Mouse (Mus musculus): Measurements from ENCODE around the gene Olfr120. TPM values are rescaled to one million over a fixed set of nuclear protein-coding genes. Genes with fewer than 3 reads are reported as not detected.
"Not testable (repeated sequence)": the region's sequence is repeated elsewhere in the genome, so short reads cannot be mapped to it uniquely, and the experiment has no call there.

The Olfr120 gene
- not detected in 2 replicates for total RNA-seq (2017)

DNA sequence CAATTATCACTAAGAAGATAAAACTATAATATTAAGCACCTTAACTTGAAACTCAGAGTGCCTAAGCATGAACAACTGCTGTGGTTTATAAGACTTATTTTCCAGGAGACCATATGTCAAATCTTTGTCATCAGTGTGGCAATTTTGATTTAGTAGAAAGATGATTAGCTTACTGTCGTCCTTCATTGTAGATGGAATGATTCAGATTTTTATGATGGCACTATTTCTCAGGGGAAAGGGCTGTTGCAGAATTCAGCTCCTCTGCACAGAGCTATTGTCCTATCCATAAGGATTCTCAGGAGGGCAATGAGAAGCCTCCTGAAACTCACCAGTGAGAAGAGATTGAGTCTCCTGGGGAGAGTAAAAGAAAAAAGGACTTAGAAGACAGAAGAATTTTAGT lies at the start of gene Olfr120:
Gene Olfr120 (plus strand): TSS at position 301 of the 400 bp plus-strand sequence.
- ATAC-seq (ENCODE audit: extremely low read depth, insufficient number of reproducible peaks, low FRiP score, poor library complexity, severe bottlenecking) = no peak

DNA sequence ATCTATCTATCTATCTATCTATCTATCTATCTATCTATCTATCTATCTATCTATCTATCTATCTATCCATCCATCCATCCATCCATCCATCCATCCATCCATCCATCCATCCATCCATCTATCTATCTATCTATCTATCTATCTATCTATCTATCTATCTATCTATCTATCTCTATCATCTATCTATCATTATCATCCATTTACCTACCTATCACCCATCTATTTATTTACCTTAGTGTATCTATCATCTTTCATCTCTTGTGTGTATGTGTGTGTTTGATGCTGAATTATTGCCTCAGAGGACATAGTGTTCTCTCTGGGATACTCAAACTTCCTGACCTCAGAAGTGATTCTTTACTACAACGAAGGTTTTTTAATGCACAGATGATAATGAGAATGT lies 25.3 kb upstream of the Olfr120 start, which contains the start of gene Olfr119:
Gene Olfr119 (plus strand): TSS at position 301 of the 400 bp plus-strand sequence.
- ATAC-seq (ENCODE audit: extremely low read depth, insufficient number of reproducible peaks, low FRiP score, poor library complexity, severe bottlenecking) = not testable (repeated sequence)

DNA sequence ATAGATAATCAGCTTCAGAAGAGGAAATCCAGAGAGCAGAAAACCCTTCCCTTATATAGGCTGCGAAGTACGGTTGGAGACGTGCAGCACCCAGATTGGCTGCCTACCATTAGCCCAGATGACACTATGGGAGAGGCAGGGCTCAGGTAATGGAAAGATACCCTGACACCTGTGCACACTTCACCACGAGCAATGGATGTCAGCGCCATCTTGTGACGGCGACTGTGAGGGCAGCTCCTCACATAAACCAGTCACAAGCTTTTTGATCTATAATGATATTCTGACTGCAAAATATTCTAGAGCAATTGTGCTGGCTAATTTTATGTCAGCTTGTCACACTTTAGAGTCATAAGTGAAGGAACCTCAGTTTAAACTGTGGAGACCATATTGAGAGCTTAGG lies 16.5 kb downstream of the Olfr120 start:
- no peak for ATAC-seq (ENCODE audit: extremely low read depth, insufficient number of reproducible peaks, low FRiP score, poor library complexity, severe bottlenecking)

DNA sequence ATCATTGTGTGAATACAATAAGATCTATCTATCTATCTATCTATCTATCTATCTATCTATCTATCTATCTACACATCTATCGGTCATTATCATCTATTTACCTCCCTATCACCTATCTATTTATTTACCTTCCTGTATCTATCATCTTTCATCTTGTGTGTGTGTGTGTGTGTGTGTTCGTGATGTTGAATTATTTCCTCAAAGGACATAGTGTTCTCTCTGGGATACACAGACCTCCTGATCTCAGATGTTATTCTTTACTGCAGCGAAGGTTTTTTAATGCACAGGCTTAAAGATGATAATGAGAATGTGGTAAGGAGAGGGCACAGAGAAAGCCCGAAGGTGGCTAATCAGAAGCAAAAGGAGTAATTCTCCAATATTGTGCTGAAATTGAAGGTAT lies 46.7 kb downstream of the Olfr120 start, which contains the start of gene Olfr122:
Gene Olfr122 (plus strand): TSS at position 301 of the 400 bp plus-strand sequence.
- no peak for ATAC-seq (ENCODE audit: extremely low read depth, insufficient number of reproducible peaks, low FRiP score, poor library complexity, severe bottlenecking)

Other genes starting within 250 kb of the Olfr120 start
- not detected in 2 replicates for gene H2-M2, start 238.3 kb upstream of the Olfr120 start, total RNA-seq (2017)
- gene Olfr110, start 229.3 kb upstream of the Olfr120 start, total RNA-seq (2017) = not detected in 2 replicates
- gene Olfr111, start 213.8 kb upstream of the Olfr120 start, total RNA-seq (2017) = not detected in 2 replicates
- gene Olfr112, start 152.4 kb upstream of the Olfr120 start, total RNA-seq (2017) = not detected in 2 replicates
- not detected in 2 replicates for gene Olfr113, start 144.1 kb upstream of the Olfr120 start, total RNA-seq (2017)
- gene Olfr114, start 129.1 kb upstream of the Olfr120 start, total RNA-seq (2017) = not detected in 2 replicates
- gene Olfr115, start 94.7 kb upstream of the Olfr120 start, total RNA-seq (2017) = not detected in 2 replicates
- gene Olfr116, start 94.6 kb upstream of the Olfr120 start, total RNA-seq (2017) = not detected in 2 replicates
- not detected in 2 replicates for gene Olfr117, start 58.0 kb upstream of the Olfr120 start, total RNA-seq (2017)
- not detected in 2 replicates for gene Olfr118, start 54.8 kb upstream of the Olfr120 start, total RNA-seq (2017)
- not detected in 2 replicates for gene Olfr119, start 25.2 kb upstream of the Olfr120 start, total RNA-seq (2017)
- 0.35 TPM in 1 of 2 replicates, not detected in the other for gene Olfr121, start 27.0 kb downstream of the Olfr120 start, total RNA-seq (2017)
- gene Olfr122, start 46.8 kb downstream of the Olfr120 start, total RNA-seq (2017) = not detected in 2 replicates
- gene Olfr123, start 71.7 kb downstream of the Olfr120 start, total RNA-seq (2017) = not detected in 2 replicates
- not detected in 2 replicates for gene Olfr124, start 78.1 kb downstream of the Olfr120 start, total RNA-seq (2017)
- not detected in 2 replicates for gene Olfr125, start 111.1 kb downstream of the Olfr120 start, total RNA-seq (2017)
- not detected in 2 replicates for gene Olfr126, start 125.7 kb downstream of the Olfr120 start, total RNA-seq (2017)
- 0.12 TPM in 1 of 2 replicates, not detected in the other for gene Olfr127, start 178.6 kb downstream of the Olfr120 start, total RNA-seq (2017)
- not detected in 2 replicates for gene Olfr128, start 198.7 kb downstream of the Olfr120 start, total RNA-seq (2017)
- gene Olfr761, start 231.3 kb downstream of the Olfr120 start, total RNA-seq (2017) = not detected in 2 replicates